Mouse (Mus musculus) liver, embryonic 14.5 days (tissue): ENCODE data around the gene Tmtc1. TPM values are rescaled to one million over a fixed set of nuclear protein-coding genes. Genes with fewer than 3 reads are reported as not detected.

ENCODE experiments used
- ATAC-seq: fragments of 200-750 bp; cut with Nextera tagmentation; 2 replicates; pipeline ENCODE4 v1.8.0; 2017; ENCODE audit warnings: moderate number of reproducible peaks, mild to moderate bottlenecking, moderate library complexity; ENCODE audit not compliant: insufficient read depth
- DNase-seq, 3 experiments: peaks; one replicate each; pipeline ENCODE4 v3.0.0-alpha.2; 2012 to 2013; ENCODE audit warnings: low read depth in 3 of 3, low spot score in 3 of 3
- H3K27ac ChIP-seq: fragments of 300-500 bp; sonication (generic); 2 replicates; pipeline ENCODE4 v1.5.1; 2014; ENCODE audit warnings: moderate library complexity, mild to moderate bottlenecking, control low read depth, inconsistent platforms
- H3K27me3 ChIP-seq: fragments of 300-500 bp; sonication (generic); 2 replicates; pipeline ENCODE4 v1.6.1; 2014; ENCODE audit warnings: mild to moderate bottlenecking, low read length, moderate library complexity; ENCODE audit not compliant: control insufficient read depth, insufficient read depth
- H3K36me3 ChIP-seq: fragments of 300-500 bp; sonication (generic); replicated peaks from 2 replicates; pipeline ENCODE4 v1.6.1; 2014; ENCODE audit warnings: low read depth; ENCODE audit not compliant: control insufficient read depth, insufficient read depth
- H3K4me1 ChIP-seq, 2 experiments: fragments of 200-500 bp in 1 of 2; fragments of 300-500 bp in 1 of 2; sonication (generic) in 1 of 2; replicated peaks; 2 replicates each; pipeline ENCODE4 v1.6.1; 2012 to 2014; ENCODE audit warnings: antibody characterized with exemption in 1 of 2, inconsistent platforms in 1 of 2, low read length in 1 of 2; ENCODE audit not compliant: control insufficient read depth in 2 of 2, insufficient read depth in 2 of 2
- H3K4me2 ChIP-seq: fragments of 300-500 bp; sonication (generic); 2 replicates; pipeline ENCODE4 v1.6.1; 2014; ENCODE audit warnings: low read depth, mild to moderate bottlenecking, control low read depth, moderate library complexity
- H3K4me3 ChIP-seq, 2 experiments: fragments of 200-500 bp in 1 of 2; fragments of 300-500 bp in 1 of 2; sonication (generic) in 1 of 2; 2 replicates each; pipeline ENCODE4 v1.5.1; 2012 to 2014; ENCODE audit warnings: low read depth in 2 of 2, low read length in 2 of 2, mild to moderate bottlenecking in 2 of 2, control low read depth in 1 of 2, inconsistent platforms in 1 of 2, moderate library complexity in 1 of 2; ENCODE audit not compliant: insufficient read depth in 1 of 2
- H3K9ac ChIP-seq: fragments of 300-500 bp; sonication (generic); replicated peaks from 2 replicates; pipeline ENCODE4 v1.6.1; 2014; ENCODE audit warnings: mild to moderate bottlenecking, control low read depth, moderate library complexity
- H3K9me3 ChIP-seq: fragments of 300-500 bp; sonication (generic); 2 replicates; pipeline ENCODE4 v1.6.1; 2016; ENCODE audit warnings: low read length, mixed read lengths; ENCODE audit not compliant: control insufficient read depth
- CTCF ChIP-seq: IDR thresholded peaks from 2 replicates; pipeline ENCODE4 v1.5.1; 2016; ENCODE audit warnings: antibody characterized with exemption, low read depth, control low read depth
- EP300 ChIP-seq: IDR thresholded peaks from 2 replicates; pipeline ENCODE4 v1.6.1; 2016; ENCODE audit warnings: antibody characterized with exemption, low read depth
- WGBS: fragments of 180-500 bp; shearing (Covaris S2); extraction: QIAGEN DNeasy Blood & Tissue Kit; methylation state at CpG from one replicate; pipeline ENCODE4 v1.1.7; 2014; ENCODE audit not compliant: insufficient replicate concordance; 5-methylcytosine and 5-hydroxymethylcytosine counted together
- polyA plus RNA-seq, 2 experiments: library from polyadenylated mRNA; depleted of rRNA in 1 of 2; stranded (reverse) in 1 of 2; unstranded in 1 of 2; fragments of >200 nt; fragmentation: Nextera tagmentation in 1 of 2; extraction: Ambion mirVana in 1 of 2; gene quantifications; 2 replicates each; pipeline versions ENCODE4 v1.2.1 to v1.2.3; 2012 to 2014

Tmtc1 gene
- polyA plus RNA-seq, 2 experiments, result 0.04 to 0.09 TPM

DNA sequence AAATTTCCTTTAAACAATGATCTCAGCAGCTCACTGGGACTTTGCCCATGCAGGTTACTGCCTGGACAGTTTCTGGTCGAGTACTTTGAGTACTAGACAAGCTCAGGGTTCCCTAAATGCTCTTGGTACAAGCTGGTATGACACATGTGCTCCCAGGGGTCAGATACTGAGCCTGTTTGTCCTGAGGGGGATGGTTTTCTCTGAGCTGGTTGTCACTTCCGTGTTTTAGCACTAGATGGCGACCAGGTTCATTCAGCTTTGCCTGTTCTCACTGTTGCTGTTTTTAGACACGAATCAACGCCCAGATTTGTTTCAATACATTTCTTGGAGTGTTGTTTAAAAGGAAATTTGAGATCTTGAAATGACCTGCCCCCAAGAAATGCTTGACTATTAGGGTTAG lies 229.4 kb downstream of the Tmtc1 start:
- TF ChIP-seq CTCF, result peak; percentile 71
- no peak for TF ChIP-seq EP300
- H3K27me3 ChIP-seq, result no peaks in the 10 kb centered on the region
- WGBS, result 3% methylated on average over 5 of the region's 5 CpGs
- no peak overlapping the region for H3K4me2 ChIP-seq
- H3K4me1 ChIP-seq, result peaks cover 0 to 12% of the 10 kb centered on the region in 2 experiments; a peak in 3 of 4 replicates
- no peaks in the 10 kb centered on the region for H3K9me3 ChIP-seq
- H3K27ac ChIP-seq, result no peak overlapping the region
- ATAC-seq (no peak), DNase-seq (peak in 2 of 3 experiments; percentile 37 to 41)
- no peak overlapping the region for H3K9ac ChIP-seq
- H3K36me3 ChIP-seq, result no peaks in the 10 kb centered on the region
- no peak overlapping the region for H3K4me3 ChIP-seq

GRCm38 (mm10) chr6:148211897-148212680 lies 232.1 kb downstream of the Tmtc1 start, which contains the start of gene Ergic2:
Gene Ergic2, minus strand, starts transcription at chr6:148212374.
- under 1% methylated on average over 61 of the region's 61 CpGs for WGBS
- peak within 1 kb of the TSS; percentile 90 for H3K27ac ChIP-seq
- H3K4me1 ChIP-seq, result peaks cover 0 to 3% of the 10 kb centered on the region in 2 experiments; a peak in 3 of 4 replicates
- ATAC-seq, result peak; percentile 98
- no peaks in the 10 kb centered on the region for H3K36me3 ChIP-seq
- peak within 1 kb of the TSS; percentile 87 for H3K4me2 ChIP-seq
- peak within 1 kb of the TSS; percentile 93 for H3K9ac ChIP-seq
- no peaks in the 10 kb centered on the region for H3K9me3 ChIP-seq
- no peaks in the 10 kb centered on the region for H3K27me3 ChIP-seq
- TF ChIP-seq EP300 (peak; percentile 76), CTCF (no peak)
- DNase-seq, result peak; percentile 99 to 100 (median 100)
- peak within 1 kb of the TSS; percentile 86 to 97 for H3K4me3 ChIP-seq

DNA sequence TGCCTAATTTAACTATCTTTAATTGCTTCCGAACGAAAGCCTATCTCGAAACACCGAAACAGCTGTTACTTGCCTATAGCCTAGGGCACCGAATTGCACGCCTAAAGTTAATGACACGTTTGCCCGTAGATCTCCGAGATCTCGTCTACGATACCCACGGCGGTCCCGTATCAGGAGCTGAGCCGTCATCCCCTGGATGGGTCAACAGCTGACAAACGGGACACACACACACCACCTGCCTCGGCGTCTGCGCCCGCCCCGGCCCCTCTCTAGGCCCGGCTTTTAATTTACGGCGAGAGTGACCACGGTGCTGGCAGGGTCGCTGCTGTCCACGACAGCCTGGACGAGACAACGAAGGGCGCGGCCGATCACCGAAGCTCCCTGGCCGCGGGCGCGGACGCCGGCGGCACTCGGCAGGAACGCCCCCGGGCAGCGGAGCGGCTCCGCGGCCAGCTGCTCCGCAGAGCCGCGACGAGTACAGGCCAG lies 232.8 kb downstream of the Tmtc1 start:
- Histone ChIP-seq H3K9me3 (no peaks in the 10 kb centered on the region), H3K27ac (peak overlapping the region; percentile 74), H3K27me3 (no peaks in the 10 kb centered on the region), H3K4me3 (peak overlapping the region; percentile 86 to 97), H3K36me3 (no peaks in the 10 kb centered on the region), H3K4me1 (peaks cover 0 to 3% of the 10 kb centered on the region in 2 experiments; a peak in 3 of 4 replicates), H3K9ac (peak overlapping the region; percentile 93), H3K4me2 (peak overlapping the region; percentile 87)
- ATAC-seq (peak; percentile 70), DNase-seq (peak in 2 of 3 experiments; percentile 31 to 32)
- under 1% methylated on average over 47 of the region's 51 CpGs for WGBS
- no peak for TF ChIP-seq EP300
- no peak for TF ChIP-seq CTCF

- TF ChIP-seq CTCF (no peak), EP300 (no peak)
- H3K4me2 ChIP-seq, result no peak overlapping the region
- H3K9me3 ChIP-seq, result no peaks in the 10 kb centered on the region
- H3K36me3 ChIP-seq, result peaks cover 14% of the 10 kb centered on the region
- WGBS, result 71% methylated on average over 1 of the region's 1 CpGs
- no peaks in the 10 kb centered on the region; a peak in 1 of 4 replicates for H3K4me1 ChIP-seq
- H3K4me3 ChIP-seq, result no peak overlapping the region
- DNase-seq (no peak), ATAC-seq (no peak)
- no peak overlapping the region for H3K9ac ChIP-seq
- no peak overlapping the region for H3K27ac ChIP-seq
- H3K27me3 ChIP-seq, result no peaks in the 10 kb centered on the region
Measured at GRCm38 (mm10) chr6:148207522-148207921, 236.7 kb downstream of the Tmtc1 start.

- TF ChIP-seq CTCF, result no peak
- TF ChIP-seq EP300, result no peak
- no peaks in the 10 kb centered on the region for H3K9me3 ChIP-seq
- ATAC-seq, result no peak
- no peaks in the 10 kb centered on the region for H3K4me1 ChIP-seq
- H3K9ac ChIP-seq, result no peak overlapping the region
- peaks cover 25% of the 10 kb centered on the region for H3K36me3 ChIP-seq
- no peaks in the 10 kb centered on the region for H3K27me3 ChIP-seq
- WGBS, result 64% methylated on average over 1 of the region's 1 CpGs
- H3K4me3 ChIP-seq, result no peak overlapping the region
- no peak overlapping the region for H3K4me2 ChIP-seq
- no peak overlapping the region for H3K27ac ChIP-seq
- no peak for DNase-seq
Measured at GRCm38 (mm10) chr6:148205134-148205533, 239.1 kb downstream of the Tmtc1 start.
